Mouse (Mus musculus) bone marrow, adult 2 months (tissue): ENCODE results near the gene Tuba4a. TPM values are rescaled to one million over a fixed set of nuclear protein-coding genes. Genes with fewer than 3 reads are reported as not detected.
A peak's percentile ranks its signal among the peaks of the same experiment; 100 is the strongest.

Experiments
- H3K27ac ChIP-seq: fragments of 200-500 bp; 2 replicates; pipeline ENCODE4 v1.5.1; 2012; ENCODE audit warnings: low read depth, mild to moderate bottlenecking, control low read depth, inconsistent platforms, low read length; ENCODE audit not compliant: control insufficient read depth, poor library complexity, insufficient read depth
- H3K4me1 ChIP-seq: fragments of 200-500 bp; 2 replicates; pipeline ENCODE4 v1.6.1; 2011; ENCODE audit warnings: low read length; ENCODE audit not compliant: control insufficient read depth, insufficient read depth
- H3K4me3 ChIP-seq: fragments of 200-500 bp; replicated peaks from 2 replicates; pipeline ENCODE3; 2011; ENCODE audit warnings: mild to moderate bottlenecking, low read depth, low read length, control low read depth; ENCODE audit not compliant: control insufficient read depth
- CTCF ChIP-seq: fragments of 200-500 bp; IDR thresholded peaks from 2 replicates; pipeline ENCODE4 v1.5.1; 2011; ENCODE audit warnings: low read length, control low read depth; ENCODE audit not compliant: control insufficient read depth, insufficient read depth
- POLR2A ChIP-seq: fragments of 200-500 bp; IDR thresholded peaks from 2 replicates; pipeline ENCODE4 v1.6.1; 2011; ENCODE audit warnings: low read depth, mild to moderate bottlenecking, control low read depth, low read length, borderline replicate concordance; ENCODE audit not compliant: control insufficient read depth
- WGBS: fragments of 180-500 bp; shearing (Covaris S2); methylation state at CpG from one replicate; pipeline ENCODE4 v1.1.7; 2018; 5-methylcytosine and 5-hydroxymethylcytosine counted together
- polyA plus RNA-seq: library from polyadenylated mRNA; stranded (reverse); fragments of >200 nt; gene quantifications from 2 replicates; pipeline ENCODE4 v1.2.4, GENCODE M21; 2011; ENCODE audit warnings: low replicate concordance; ENCODE audit not compliant: missing spikeins, insufficient read depth, insufficient read length

Gene Tuba4a
- polyA plus RNA-seq, 1 experiment = 591 TPM

- H3K4me1 ChIP-seq = peaks cover 1% of the 10 kb centered on the region; the same call in 1 of the 2 replicates
- H3K27ac ChIP-seq = no peak overlapping the region
- WGBS = 91% methylated on average over 11 of the region's 11 CpGs
- no peak overlapping the region for H3K4me3 ChIP-seq
- no peak for TF ChIP-seq POLR2A
- no peak for TF ChIP-seq CTCF
These were observed 34.2 kb downstream of the Tuba4a start for GRCm38 (mm10) chr1:75185495-75185894.

DNA sequence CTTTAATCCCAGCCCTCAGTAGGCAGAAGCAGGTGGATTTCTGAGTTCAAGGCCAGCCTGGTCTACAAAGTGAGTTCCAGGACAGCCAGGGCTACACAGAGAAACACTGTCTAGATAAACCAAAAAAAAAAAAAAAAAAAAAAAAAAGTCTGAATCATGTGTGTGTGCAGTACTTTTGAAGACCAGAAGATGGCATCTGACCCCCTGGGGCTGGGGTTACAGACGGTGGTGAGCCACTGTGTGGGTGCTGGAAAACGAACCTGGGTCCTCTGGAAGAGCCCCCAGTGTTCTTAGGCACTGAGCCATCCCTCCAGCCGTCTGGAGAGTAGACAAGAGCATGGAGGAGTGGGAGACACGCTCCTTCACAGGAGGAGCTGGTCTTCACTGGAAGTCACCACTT, 37.5 kb downstream of the Tuba4a start:
- no peaks in the 10 kb centered on the region; the same call in 1 of the 2 replicates for H3K4me1 ChIP-seq
- TF ChIP-seq POLR2A = no peak
- no peak; the same call in 1 of the 2 replicates for TF ChIP-seq CTCF
- WGBS = 83% methylated on average over 4 of the region's 4 CpGs
- no peak overlapping the region for H3K27ac ChIP-seq
- H3K4me3 ChIP-seq = no peak overlapping the region

GRCm38 (mm10) chr1:75181377-75181870, 38.2 kb downstream of the Tuba4a start:
- WGBS = 93% methylated on average over 4 of the region's 4 CpGs
- TF ChIP-seq CTCF (no peak), POLR2A (no peak)
- Histone ChIP-seq H3K4me3 (no peak overlapping the region), H3K27ac (no peak overlapping the region), H3K4me1 (no peaks in the 10 kb centered on the region; the same call in 1 of the 2 replicates)

- WGBS = 38% methylated on average over 7 of the region's 7 CpGs
- H3K27ac ChIP-seq = no peak overlapping the region
- H3K4me3 ChIP-seq = no peak overlapping the region
- TF ChIP-seq POLR2A = no peak
- no peak for TF ChIP-seq CTCF
- no peaks in the 10 kb centered on the region; the same call in 1 of the 2 replicates for H3K4me1 ChIP-seq
These were observed 38.9 kb downstream of the Tuba4a start for GRCm38 (mm10) chr1:75180741-75181140.

GRCm38 (mm10) chr1:75180105-75180590, 39.5 kb downstream of the Tuba4a start, which contains the start of gene Abcb6:
Abcb6 (minus strand) TSS chr1:75180392.
- Histone ChIP-seq H3K4me3 (peak within 1 kb of the TSS; percentile 78), H3K27ac (peak within 1 kb of the TSS; percentile 94), H3K4me1 (no peaks in the 10 kb centered on the region; the same call in 1 of the 2 replicates)
- WGBS = under 1% methylated on average over 31 of the region's 31 CpGs
- TF ChIP-seq CTCF (0 out of 2 replicates have a peak, but pooled peaks have one; percentile 2), POLR2A (peak; percentile 92; the same call in 1 of the 2 replicates)

DNA sequence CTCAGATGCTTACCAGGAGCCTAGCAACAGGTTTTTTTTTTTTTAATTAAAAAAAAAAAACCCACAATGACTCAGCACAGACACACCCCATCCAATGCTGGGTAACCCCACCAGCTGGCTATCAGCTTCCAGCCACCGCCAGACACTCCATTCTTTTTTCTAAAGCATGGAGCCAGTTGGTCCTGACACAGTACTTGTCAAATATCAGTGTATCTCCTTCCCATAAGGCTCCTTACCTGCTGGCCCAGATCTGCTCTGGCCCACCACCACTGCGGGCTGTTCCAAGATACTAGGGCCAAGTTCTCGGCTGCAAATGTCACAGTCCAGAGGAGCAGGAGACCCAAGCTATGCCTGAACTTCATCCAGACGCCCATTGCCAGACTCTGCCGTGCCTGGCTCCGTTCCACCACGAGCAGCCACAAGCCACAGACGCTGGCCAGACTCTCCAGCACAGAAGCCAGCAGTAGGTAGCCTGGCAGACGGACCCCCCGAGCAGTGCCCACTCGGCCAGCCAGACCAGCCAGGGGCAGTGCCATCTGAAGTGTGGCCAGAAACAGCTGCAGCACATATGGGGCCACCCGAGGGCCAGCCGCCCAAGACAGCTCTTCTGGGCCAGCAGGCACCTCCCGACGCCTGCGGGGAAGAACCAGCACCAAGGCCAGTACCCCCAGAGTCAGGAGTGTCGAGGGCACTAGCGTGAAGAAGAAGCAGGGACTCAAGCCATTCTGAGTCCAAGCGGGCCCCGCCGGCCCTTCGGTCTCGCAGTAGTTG, 40.1 kb downstream of the Tuba4a start:
- H3K27ac ChIP-seq = peak overlapping the region; percentile 94
- peak overlapping the region; percentile 78 for H3K4me3 ChIP-seq
- WGBS = under 1% methylated on average over 23 of the region's 23 CpGs
- no peak for TF ChIP-seq CTCF
- TF ChIP-seq POLR2A = no peak
- H3K4me1 ChIP-seq = no peaks in the 10 kb centered on the region; the same call in 1 of the 2 replicates

GRCm38 (mm10) chr1:75168472-75169464, 50.9 kb downstream of the Tuba4a start, which contains the start of gene Zfand2b:
Zfand2b (plus strand) TSS chr1:75168646.
- Histone ChIP-seq H3K4me3 (peak within 1 kb of the TSS; percentile 70), H3K4me1 (peaks cover 1% of the 10 kb centered on the region; the same call in 1 of the 2 replicates), H3K27ac (peak within 1 kb of the TSS; percentile 87)
- 4% methylated on average over 58 of the region's 59 CpGs for WGBS
- TF ChIP-seq CTCF (no peak), POLR2A (peak; percentile 71; the same call in 1 of the 2 replicates)

GRCm38 (mm10) chr1:75168093-75168471, 51.6 kb downstream of the Tuba4a start:
- 6% methylated on average over 7 of the region's 7 CpGs for WGBS
- Histone ChIP-seq H3K4me1 (peaks cover 1% of the 10 kb centered on the region; the same call in 1 of the 2 replicates), H3K27ac (peak overlapping the region; percentile 73), H3K4me3 (peak overlapping the region; percentile 70)
- TF ChIP-seq CTCF (no peak), POLR2A (no peak)

Other genes starting within 250 kb of the Tuba4a start
- gene Nhej1, start 94.7 kb downstream of the Tuba4a start, polyA plus RNA-seq = 5.6 and 11.6 TPM in 2 replicates
- gene Slc23a3, start 86.0 kb downstream of the Tuba4a start, polyA plus RNA-seq = 1.7 TPM in 1 of 2 replicates, not detected in the other
- gene Cnppd1, start 77.2 kb downstream of the Tuba4a start, polyA plus RNA-seq = 55.3 and 100 TPM in 2 replicates
- gene Retreg2, start 77.1 kb downstream of the Tuba4a start, polyA plus RNA-seq = 71.5 and 92.9 TPM in 2 replicates
- 28.5 and 49.8 TPM in 2 replicates for gene Zfand2b, start 51.2 kb downstream of the Tuba4a start, polyA plus RNA-seq
- gene Abcb6, start 39.5 kb downstream of the Tuba4a start, polyA plus RNA-seq = 151 and 182 TPM in 2 replicates
- 16.6 and 27.7 TPM in 2 replicates for gene Ankzf1, start 27.7 kb downstream of the Tuba4a start, polyA plus RNA-seq
- gene Atg9a, start 27.7 kb downstream of the Tuba4a start, polyA plus RNA-seq = 24.6 and 39.2 TPM in 2 replicates
- gene Glb1l, start 9.1 kb downstream of the Tuba4a start, polyA plus RNA-seq = 23.0 and 43.6 TPM in 2 replicates
- gene Stk16, start 9.0 kb downstream of the Tuba4a start, polyA plus RNA-seq = 74.2 and 168 TPM in 2 replicates
- not detected in 2 replicates for gene A630095N17Rik, start 12.2 kb upstream of the Tuba4a start, polyA plus RNA-seq
- gene Dnajb2, start 16.5 kb upstream of the Tuba4a start, polyA plus RNA-seq = 85.8 and 119 TPM in 2 replicates
- 1.4 and 4.2 TPM in 2 replicates for gene Ptprn, start 44.6 kb upstream of the Tuba4a start, polyA plus RNA-seq
- not detected in 2 replicates for gene Resp18, start 58.5 kb upstream of the Tuba4a start, polyA plus RNA-seq
- 9.2 and 21.3 TPM in 2 replicates for gene Dnpep, start 98.1 kb upstream of the Tuba4a start, polyA plus RNA-seq
- gene Des, start 140.5 kb upstream of the Tuba4a start, polyA plus RNA-seq = 2.1 and 8.8 TPM in 2 replicates
- gene Speg, start 155.4 kb upstream of the Tuba4a start, polyA plus RNA-seq = 18.1 TPM in 2 replicates
- gene Gmppa, start 216.1 kb upstream of the Tuba4a start, polyA plus RNA-seq = 21.8 and 53.9 TPM in 2 replicates
- not detected in 2 replicates for gene Asic4, start 230.6 kb upstream of the Tuba4a start, polyA plus RNA-seq